Mouse (Mus musculus) forebrain, embryonic 11.5 days (tissue): Measurements from ENCODE around the gene Ndufa11. TPM values are rescaled to one million over a fixed set of nuclear protein-coding genes. Genes with fewer than 3 reads are reported as not detected.

Experiments used
- ATAC-seq: fragments of 200-750 bp; cut with Nextera tagmentation; replicated peaks from 2 replicates; pipeline ENCODE4 v1.8.0; 2017; ENCODE audit warnings: moderate TSS enrichment; ENCODE audit not compliant: low FRiP score
- DNase-seq: peaks from one replicate; pipeline ENCODE4 v3.0.0-alpha.2; 2017; ENCODE audit warnings: low spot score
- H3K27ac ChIP-seq: fragments of 300-500 bp; sonication (generic); 2 replicates; pipeline ENCODE4 v1.5.1; 2014; ENCODE audit warnings: low read depth, low read length
- H3K27me3 ChIP-seq: fragments of 300-500 bp; sonication (generic); 2 replicates; pipeline ENCODE4 v1.6.1; 2014; ENCODE audit warnings: mild to moderate bottlenecking, low read length, mixed read lengths; ENCODE audit not compliant: control insufficient read depth, insufficient read depth
- H3K36me3 ChIP-seq: fragments of 300-500 bp; sonication (generic); 2 replicates; pipeline ENCODE4 v1.6.1; 2014; ENCODE audit warnings: mild to moderate bottlenecking, low read length, moderate library complexity, mixed read lengths; ENCODE audit not compliant: control insufficient read depth, insufficient read depth
- H3K4me1 ChIP-seq: fragments of 300-500 bp; sonication (generic); replicated peaks from 2 replicates; pipeline ENCODE4 v1.6.1; 2014; ENCODE audit warnings: low read length, mixed read lengths; ENCODE audit not compliant: control insufficient read depth, insufficient read depth
- H3K4me2 ChIP-seq: fragments of 300-500 bp; sonication (generic); 2 replicates; pipeline ENCODE4 v1.6.1; 2014; ENCODE audit warnings: low read depth, mild to moderate bottlenecking, low read length, moderate library complexity, mixed read lengths; ENCODE audit not compliant: severe bottlenecking
- H3K4me3 ChIP-seq: fragments of 300-500 bp; sonication (generic); 2 replicates; pipeline ENCODE4 v1.5.1; 2014; ENCODE audit warnings: low read depth, low read length
- H3K9ac ChIP-seq: fragments of 300-500 bp; sonication (generic); 2 replicates; pipeline ENCODE4 v1.6.1; 2014; ENCODE audit warnings: low read length
- H3K9me3 ChIP-seq: fragments of 300-500 bp; sonication (generic); 2 replicates; pipeline ENCODE4 v1.6.1; 2016; ENCODE audit warnings: low read length, mixed read lengths; ENCODE audit not compliant: control insufficient read depth
- WGBS: fragments of 180-500 bp; shearing (Covaris S2); extraction: QIAGEN DNeasy Blood & Tissue Kit; methylation state at CpG from one replicate; pipeline ENCODE4 v1.1.7; 2014; 5-methylcytosine and 5-hydroxymethylcytosine counted together
- polyA plus RNA-seq: library from polyadenylated mRNA; unstranded; fragments of >200 nt; fragmentation: Nextera tagmentation; extraction: Ambion mirVana; gene quantifications from 2 replicates; pipeline ENCODE4 v1.2.1, GENCODE M21; 2014

Gene Ndufa11
- polyA plus RNA-seq, 1 experiment from 2014 or later = 292 TPM

DNA sequence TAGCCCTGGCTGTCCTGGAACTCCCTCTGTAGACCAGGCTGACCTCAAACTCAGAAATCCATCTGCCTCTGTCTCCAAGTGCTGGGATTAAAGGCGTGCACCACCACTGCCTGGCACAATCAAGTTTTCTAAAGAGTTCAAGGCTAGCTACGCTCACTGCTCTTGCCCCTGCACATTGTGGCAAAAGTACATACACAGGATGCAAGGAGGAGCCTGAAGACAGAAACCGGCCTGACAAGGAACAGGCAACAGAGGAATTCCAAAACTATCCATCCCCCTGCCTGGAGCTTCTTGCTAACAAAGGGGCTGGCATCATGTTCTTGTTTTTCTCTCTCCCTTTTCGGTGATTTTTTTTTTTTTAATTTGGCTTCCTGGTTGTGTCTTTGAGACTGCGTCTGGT is 26.6 kb downstream of the Ndufa11 start:
- no peak for ATAC-seq
- 70% methylated on average over 5 of the region's 5 CpGs for WGBS
- Histone ChIP-seq H3K27me3 (no peaks in the 10 kb centered on the region), H3K4me3 (no peak overlapping the region), H3K4me1 (no peaks in the 10 kb centered on the region), H3K36me3 (no peaks in the 10 kb centered on the region), H3K9me3 (no peaks in the 10 kb centered on the region), H3K9ac (no peak overlapping the region), H3K4me2 (no peak overlapping the region), H3K27ac (no peak overlapping the region)
- DNase-seq = no peak

DNA sequence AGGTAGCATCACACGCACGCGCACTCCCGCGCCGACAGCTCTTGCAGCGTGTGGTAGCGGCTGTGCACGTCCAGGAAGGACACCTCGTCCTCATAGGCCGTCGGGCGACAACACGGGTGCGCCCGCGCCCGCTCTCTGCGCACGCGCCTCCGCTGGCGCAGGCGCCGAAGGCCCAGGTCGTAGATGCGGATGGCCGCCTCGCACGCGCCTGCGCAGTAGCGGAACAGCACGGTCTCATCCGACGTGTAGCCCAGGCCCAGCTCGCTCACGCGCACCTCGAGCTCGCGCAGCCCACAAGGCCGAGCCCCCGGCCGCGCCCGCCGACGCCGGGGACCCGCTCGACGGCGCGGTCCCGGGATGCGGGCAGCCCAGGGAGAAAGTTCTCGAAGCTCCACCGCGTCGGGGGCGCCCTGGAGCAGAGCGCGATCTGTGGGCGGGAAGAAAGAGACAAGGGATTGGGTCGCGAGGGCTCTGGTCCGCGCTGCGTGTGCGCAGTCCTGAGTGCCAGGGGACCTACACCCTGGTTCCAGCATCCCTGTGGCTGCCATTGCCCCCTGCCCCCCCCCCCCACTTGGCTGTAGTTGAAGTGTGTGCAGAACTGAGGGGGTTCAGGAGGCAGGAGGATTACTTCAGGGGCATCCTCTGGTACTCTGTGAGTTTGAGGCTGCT is 34.0 kb downstream of the Ndufa11 start:
- H3K27ac ChIP-seq = no peak overlapping the region
- H3K9ac ChIP-seq = peak overlapping the region; percentile 32
- H3K9me3 ChIP-seq = no peaks in the 10 kb centered on the region
- ATAC-seq = peak; percentile 71
- 0 out of 2 replicates have a peak, but pooled peaks cover 3% of the 10 kb centered on the region for H3K4me1 ChIP-seq
- peak overlapping the region; percentile 41; the same call in 1 of the 2 replicates for H3K4me2 ChIP-seq
- 25% methylated on average over 71 of the region's 71 CpGs for WGBS
- peak; percentile 81 for DNase-seq
- H3K36me3 ChIP-seq = no peaks in the 10 kb centered on the region
- peak overlapping the region; percentile 16; the same call in 1 of the 2 replicates for H3K4me3 ChIP-seq
- peaks cover 56% of the 10 kb centered on the region for H3K27me3 ChIP-seq

DNA sequence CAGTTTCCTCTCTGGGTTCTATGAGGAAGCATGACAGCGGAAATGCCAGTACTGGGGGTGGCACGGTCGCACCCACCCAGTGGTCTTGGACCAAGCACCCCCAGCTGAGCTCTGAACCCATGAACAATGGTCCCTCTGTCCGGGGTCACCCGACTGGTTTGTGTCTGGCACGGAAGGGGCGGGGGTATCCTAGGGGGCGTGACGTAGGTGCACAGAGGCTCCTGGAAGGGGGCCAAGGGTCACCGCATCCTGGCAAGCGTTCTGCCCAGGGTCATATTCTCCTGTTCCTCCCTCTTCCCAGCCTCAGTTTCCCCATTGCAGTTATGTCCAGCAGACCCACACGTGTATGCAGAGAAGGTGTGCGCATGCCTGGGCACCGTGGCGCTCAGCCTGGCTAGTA is 35.9 kb downstream of the Ndufa11 start:
- no peaks in the 10 kb centered on the region for H3K36me3 ChIP-seq
- peaks cover 69% of the 10 kb centered on the region for H3K27me3 ChIP-seq
- H3K4me3 ChIP-seq = no peak overlapping the region
- no peaks in the 10 kb centered on the region for H3K9me3 ChIP-seq
- peaks cover 7% of the 10 kb centered on the region; the same call in 1 of the 2 replicates for H3K4me1 ChIP-seq
- H3K4me2 ChIP-seq = no peak overlapping the region
- no peak overlapping the region for H3K9ac ChIP-seq
- DNase-seq = no peak
- no peak for ATAC-seq
- WGBS = 21% methylated on average over 15 of the region's 15 CpGs
- H3K27ac ChIP-seq = no peak overlapping the region

DNA sequence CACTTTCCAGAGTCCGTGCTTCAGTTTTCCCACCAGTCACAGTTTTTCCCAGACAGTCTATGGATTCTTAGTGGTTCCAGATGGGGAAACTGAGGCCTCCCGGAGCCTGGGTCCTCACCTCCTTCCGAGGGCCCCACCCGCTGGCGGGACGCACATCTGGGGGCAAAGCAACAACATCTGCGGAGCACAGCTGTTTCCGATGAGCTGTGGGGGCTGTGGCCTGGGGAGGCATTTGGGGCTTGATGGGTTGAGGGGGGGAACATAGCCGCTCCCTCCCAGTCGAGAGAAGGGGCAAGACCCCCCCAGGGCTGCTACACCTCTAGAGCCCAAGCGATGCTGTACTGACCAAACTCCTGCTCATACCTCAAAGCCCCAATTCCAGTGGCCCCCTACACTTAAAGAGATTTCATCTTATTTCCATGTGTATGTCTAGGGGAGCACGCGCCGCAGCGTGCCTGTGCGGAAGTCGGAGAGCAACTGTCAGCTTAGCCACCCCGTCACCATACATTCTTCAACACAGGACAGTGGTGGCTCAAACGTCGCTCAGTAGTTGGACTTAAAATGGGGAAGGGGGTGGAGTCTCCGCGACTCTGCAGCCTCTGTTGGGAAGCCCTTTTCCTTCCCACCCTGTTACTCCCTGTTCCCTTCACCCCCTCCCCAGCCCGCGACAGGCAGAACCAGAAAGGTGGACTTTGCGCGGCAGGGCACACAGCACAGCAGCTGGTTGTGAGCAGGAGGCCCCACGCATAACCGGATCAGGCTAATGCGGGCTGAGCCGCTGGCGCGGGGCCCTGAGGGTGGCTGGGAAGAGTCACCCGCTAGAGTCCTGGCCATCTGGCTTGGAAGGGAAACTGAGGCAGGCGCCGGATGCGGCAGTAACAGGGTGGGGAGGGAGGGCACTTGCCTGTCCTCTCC is 37.0 kb downstream of the Ndufa11 start:
- Histone ChIP-seq H3K4me3 (no peak overlapping the region), H3K9ac (no peak overlapping the region), H3K27ac (no peak overlapping the region), H3K4me1 (peaks cover 7% of the 10 kb centered on the region; the same call in 1 of the 2 replicates), H3K27me3 (peaks cover 69% of the 10 kb centered on the region), H3K36me3 (no peaks in the 10 kb centered on the region), H3K4me2 (no peak overlapping the region), H3K9me3 (no peaks in the 10 kb centered on the region)
- WGBS = 16% methylated on average over 36 of the region's 36 CpGs
- no peak for ATAC-seq
- peak; percentile 62 for DNase-seq

DNA sequence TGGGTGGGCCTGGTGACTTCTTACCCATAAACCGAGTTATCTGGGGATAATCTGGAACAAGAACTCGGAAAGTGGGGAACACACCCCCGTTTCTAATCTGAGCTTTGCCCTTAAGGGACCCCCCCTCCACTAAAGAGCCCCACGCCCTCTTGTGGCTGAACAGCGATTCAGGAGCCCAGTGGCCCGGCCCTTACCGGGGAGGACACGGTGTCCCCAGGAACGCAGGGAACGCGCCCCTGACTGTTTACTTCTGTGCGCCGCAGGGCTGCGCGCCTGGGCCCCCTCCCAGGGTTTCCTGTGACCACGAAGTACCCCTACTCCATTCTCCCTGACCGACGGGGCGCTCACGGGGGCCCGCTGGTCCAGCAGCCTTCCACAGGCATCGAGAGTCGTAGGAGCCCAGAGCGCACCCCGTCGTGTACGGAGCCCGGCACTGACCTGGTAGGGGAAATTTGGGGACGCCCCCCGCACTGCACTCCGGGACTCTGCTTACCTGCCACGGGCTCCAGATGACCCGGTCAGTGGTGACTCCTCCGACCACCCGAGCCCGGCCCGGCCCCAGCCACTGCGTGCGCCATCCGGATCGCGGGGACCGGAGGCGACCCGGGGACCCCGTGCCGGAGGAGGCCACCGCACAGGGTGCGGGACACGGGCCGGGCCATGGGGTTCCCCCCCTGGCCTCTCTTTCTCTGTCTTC is 39.3 kb downstream of the Ndufa11 start:
- DNase-seq = peak; percentile 66
- no peaks in the 10 kb centered on the region for H3K9me3 ChIP-seq
- peaks cover 59% of the 10 kb centered on the region for H3K27me3 ChIP-seq
- ATAC-seq = peak; percentile 15
- 1% methylated on average over 44 of the region's 51 CpGs for WGBS
- peaks cover 11% of the 10 kb centered on the region; the same call in 1 of the 2 replicates for H3K4me1 ChIP-seq
- H3K36me3 ChIP-seq = no peaks in the 10 kb centered on the region
- H3K27ac ChIP-seq = no peak overlapping the region
- peak overlapping the region; percentile 40 for H3K4me3 ChIP-seq
- peak overlapping the region; percentile 95 for H3K4me2 ChIP-seq
- peak overlapping the region; percentile 54 for H3K9ac ChIP-seq

DNA sequence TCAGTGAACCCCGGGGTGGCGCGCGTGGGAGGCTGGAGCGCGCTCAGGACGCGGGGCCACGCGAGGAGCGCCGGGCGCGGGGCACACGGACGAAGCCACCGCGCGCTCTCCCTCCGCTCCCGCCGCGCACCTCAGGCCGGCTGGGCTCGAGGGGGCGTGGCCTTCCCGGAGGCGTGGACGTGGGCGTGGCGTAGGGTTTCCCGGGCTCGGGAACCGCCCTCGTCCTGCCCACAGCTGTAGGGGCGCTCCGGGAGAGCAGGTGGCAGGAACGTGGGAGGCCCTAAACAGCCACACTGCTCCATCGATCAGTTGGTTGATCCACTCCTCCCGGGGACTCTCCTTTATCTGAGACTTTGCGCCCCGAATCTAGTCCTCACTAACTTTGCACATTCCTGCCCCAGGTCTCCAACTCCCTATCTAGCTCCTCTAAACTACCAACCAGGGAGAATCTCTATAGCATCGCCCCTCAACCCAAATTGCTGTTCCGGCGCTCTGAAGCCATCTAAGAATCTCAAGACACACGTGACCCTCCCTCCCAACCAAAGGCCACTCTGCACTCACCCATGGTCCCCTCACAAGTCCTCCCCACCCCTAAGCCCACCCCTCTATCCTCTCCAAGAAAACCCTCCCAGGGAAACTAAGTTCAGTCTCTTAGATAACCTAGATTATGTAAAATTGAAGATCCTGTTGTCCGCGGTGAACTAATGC is 40.0 kb downstream of the Ndufa11 start, which contains the start of gene Nrtn:
TSS of gene Nrtn (minus strand) at position 115 of the 708 bp plus-strand sequence.
- Histone ChIP-seq H3K27me3 (peaks cover 52% of the 10 kb centered on the region), H3K4me2 (peak within 1 kb of the TSS; percentile 95), H3K9ac (peak within 1 kb of the TSS; percentile 54), H3K9me3 (no peaks in the 10 kb centered on the region), H3K36me3 (no peaks in the 10 kb centered on the region), H3K4me3 (peak within 1 kb of the TSS; percentile 40), H3K27ac (no peak within 1 kb of the TSS), H3K4me1 (peaks cover 16% of the 10 kb centered on the region; the same call in 1 of the 2 replicates)
- DNase-seq (peak; percentile 90), ATAC-seq (peak; percentile 67)
- under 1% methylated on average over 45 of the region's 48 CpGs for WGBS

DNA sequence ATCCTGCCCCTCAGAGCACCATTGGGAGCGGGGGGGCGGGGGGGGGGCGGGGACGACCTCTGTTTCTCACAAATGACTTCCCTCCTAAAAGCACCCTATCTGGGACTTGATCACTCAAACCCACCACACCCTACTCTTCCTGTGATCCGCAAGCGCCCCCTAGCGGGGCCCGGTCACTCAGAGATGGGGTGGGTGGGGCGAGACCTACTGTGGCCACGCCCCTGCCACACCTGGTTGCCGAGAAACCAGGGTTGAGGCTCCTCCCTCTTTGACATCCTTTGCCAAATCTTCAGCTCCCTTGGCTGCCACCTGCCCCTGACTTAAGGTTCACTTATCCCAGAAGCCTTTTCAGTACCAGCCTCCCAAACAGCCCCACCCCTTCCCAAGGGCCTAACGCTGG is 40.6 kb downstream of the Ndufa11 start:
- Histone ChIP-seq H3K27me3 (peaks cover 48% of the 10 kb centered on the region), H3K9ac (no peak overlapping the region), H3K36me3 (no peaks in the 10 kb centered on the region), H3K4me1 (peaks cover 18% of the 10 kb centered on the region; the same call in 1 of the 2 replicates), H3K4me3 (no peak overlapping the region), H3K27ac (no peak overlapping the region), H3K9me3 (no peaks in the 10 kb centered on the region), H3K4me2 (no peak overlapping the region)
- WGBS = 8% methylated on average over 12 of the region's 12 CpGs
- DNase-seq (peak; percentile 79), ATAC-seq (no peak)

DNA sequence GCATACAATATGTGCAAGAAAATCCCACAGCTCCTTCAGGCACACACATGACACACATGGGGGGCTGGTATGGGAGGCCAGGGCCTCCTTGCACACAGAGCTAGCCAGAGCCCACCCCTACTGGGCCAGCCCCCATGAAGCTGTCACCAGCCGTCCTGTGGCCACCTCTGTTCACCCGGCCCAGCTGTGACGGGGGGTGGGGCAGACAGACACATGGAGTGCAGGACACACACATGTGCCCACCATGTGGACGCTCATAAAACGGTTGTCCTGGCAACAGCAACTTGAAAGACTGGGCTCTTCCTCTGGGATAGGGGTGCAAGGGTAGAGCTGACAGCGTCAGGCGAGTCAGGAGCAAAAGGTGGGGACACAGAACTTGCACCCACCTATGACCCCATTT is 41.7 kb downstream of the Ndufa11 start:
- Histone ChIP-seq H3K27ac (no peak overlapping the region), H3K9ac (no peak overlapping the region), H3K9me3 (no peaks in the 10 kb centered on the region), H3K36me3 (no peaks in the 10 kb centered on the region), H3K4me2 (no peak overlapping the region), H3K4me1 (peaks cover 15% of the 10 kb centered on the region; the same call in 1 of the 2 replicates), H3K27me3 (peaks cover 37% of the 10 kb centered on the region), H3K4me3 (no peak overlapping the region)
- DNase-seq (no peak), ATAC-seq (no peak)
- WGBS = 69% methylated on average over 7 of the region's 7 CpGs
